Mouse (Mus musculus) T-helper 1 cell (primary cell): ENCODE measurements around the gene Ccn2.

Experiments
- in situ Hi-C: fragments of 300-600 bp; cut with MboI, MseI; formaldehyde crosslinking; loops from one replicate; pipeline ENCODE4 v1.15.1; 2025; ENCODE audit warnings: high pct_unique_total_duplicates

The Ccn2 gene

GRCm38 (mm10) chr10:24603035-24603434, 7.8 kb downstream of the Ccn2 start:
- in situ Hi-C loops: no loop called here

GRCm38 (mm10) chr10:24603727-24604126, 8.5 kb downstream of the Ccn2 start:
- in situ Hi-C loops: no loop called here

DNA sequence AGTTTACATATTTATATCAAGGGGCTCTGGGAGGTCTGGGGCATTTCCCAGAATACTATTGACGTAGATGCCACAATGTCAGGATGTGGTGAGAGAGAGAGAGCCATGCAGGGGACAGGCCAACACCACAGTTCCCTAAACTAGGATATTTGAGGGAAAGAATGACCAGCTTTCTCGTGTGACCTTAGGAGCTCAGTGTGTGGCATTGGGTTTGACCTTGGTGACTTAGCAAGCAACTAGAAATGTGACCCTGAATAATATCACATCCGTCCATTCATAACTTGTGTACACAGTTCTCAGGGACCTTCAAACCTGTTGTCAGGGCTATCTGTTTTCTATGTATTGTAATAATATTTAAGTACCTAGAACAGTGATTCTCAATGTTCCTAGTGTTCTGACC, 13.9 kb downstream of the Ccn2 start:
- in situ Hi-C loops: no loop called here

DNA sequence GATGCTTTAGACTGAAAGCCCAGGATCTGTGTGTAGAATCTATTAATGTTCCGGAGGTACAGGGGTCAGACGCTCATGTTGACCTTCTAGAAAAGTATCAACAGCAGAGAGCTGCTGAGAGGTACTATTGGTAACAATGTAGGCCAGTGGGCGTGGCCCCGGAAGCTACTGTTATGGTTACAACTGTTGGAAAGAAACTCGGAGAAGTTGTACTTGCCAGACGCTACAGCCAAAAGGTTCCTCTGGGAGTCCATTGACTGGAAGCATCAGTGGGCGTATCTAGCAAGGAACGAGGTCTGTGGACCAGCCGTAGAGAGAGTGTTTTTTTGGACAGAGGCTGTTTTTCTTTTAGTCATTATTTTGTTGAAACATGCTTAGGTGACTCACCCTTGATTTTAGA, 14.5 kb downstream of the Ccn2 start:
- in situ Hi-C loops: loop anchor here (10.0 kb wide), 1 partner anchor 1655 kb away; no protein-coding TSS in a partner anchor

DNA sequence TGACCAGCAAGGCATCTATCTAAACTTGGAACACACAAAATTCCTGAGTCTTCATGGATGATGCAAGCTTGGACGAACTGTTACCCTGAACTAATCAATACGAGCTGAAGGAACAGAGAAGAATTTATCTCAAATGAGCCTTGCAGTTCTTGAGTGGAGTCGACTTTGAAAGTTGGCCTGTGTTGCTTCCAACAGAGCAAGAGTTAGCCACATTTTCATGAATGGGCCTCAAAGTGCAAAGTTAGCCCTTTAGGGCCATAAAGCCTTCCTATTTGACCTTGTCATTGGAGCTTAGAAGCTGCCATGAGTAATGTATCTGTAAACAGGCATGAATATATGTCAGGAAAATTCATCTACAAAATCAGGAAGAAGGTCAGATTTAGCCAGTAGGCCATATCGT, 19.5 kb downstream of the Ccn2 start:
- in situ Hi-C loops: loop anchor here (10.0 kb wide), 1 partner anchor 1650 kb away; no protein-coding TSS in a partner anchor

- in situ Hi-C loops: loop anchor here (10.0 kb wide), 1 partner anchor 1649 kb away; no protein-coding TSS in a partner anchor
Measured at GRCm38 (mm10) chr10:24615799-24616198, 20.6 kb downstream of the Ccn2 start.

DNA sequence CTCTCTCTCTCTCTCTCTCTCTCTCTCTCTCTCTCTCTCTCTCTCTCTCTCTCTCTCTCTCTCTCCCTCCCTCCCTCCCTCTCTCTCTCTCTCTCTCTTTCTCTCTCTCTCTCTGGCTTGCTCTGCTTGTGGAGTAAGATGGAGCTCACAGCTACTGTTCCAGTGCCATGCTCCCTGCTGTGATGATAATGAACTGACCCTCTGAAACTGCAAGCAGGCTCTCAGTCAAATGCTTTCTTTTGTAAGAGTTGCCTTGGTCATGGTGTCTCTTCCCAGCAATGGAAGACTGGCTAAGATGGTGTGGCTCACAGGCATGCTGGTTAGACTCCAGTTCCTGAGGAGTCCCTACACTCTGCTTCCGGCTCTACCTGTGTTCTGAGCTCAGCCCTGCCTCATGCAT, 21.3 kb downstream of the Ccn2 start:
- in situ Hi-C loops: loop anchor here (10.0 kb wide), 1 partner anchor 1648 kb away; no protein-coding TSS in a partner anchor

DNA sequence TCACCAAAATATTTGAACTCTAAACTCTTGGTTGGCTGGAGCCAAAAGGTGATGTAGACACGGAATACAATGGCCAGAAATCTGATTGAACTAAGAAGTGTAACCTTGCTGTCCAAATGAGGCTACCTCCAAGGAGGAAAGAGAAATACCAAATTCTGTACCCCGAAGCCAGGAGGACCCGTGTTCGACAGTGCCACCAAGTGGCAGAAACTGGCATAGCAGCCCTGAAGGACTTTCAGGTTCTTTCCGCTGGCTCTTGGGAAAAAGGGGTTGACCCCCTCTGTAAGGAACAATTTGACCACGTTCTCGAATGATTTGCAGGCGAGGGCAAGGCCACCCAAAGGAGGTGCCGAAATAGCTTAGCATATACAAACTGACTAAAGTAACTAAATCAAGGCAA, 26.3 kb downstream of the Ccn2 start:
- in situ Hi-C loops: loop anchor here (10.0 kb wide), 1 partner anchor 217 kb away; no protein-coding TSS in a partner anchor

- in situ Hi-C loops: loop anchor here (10.0 kb wide), 1 partner anchor 218 kb away; no protein-coding TSS in a partner anchor
Measured at GRCm38 (mm10) chr10:24622586-24622985, 27.3 kb downstream of the Ccn2 start.

DNA sequence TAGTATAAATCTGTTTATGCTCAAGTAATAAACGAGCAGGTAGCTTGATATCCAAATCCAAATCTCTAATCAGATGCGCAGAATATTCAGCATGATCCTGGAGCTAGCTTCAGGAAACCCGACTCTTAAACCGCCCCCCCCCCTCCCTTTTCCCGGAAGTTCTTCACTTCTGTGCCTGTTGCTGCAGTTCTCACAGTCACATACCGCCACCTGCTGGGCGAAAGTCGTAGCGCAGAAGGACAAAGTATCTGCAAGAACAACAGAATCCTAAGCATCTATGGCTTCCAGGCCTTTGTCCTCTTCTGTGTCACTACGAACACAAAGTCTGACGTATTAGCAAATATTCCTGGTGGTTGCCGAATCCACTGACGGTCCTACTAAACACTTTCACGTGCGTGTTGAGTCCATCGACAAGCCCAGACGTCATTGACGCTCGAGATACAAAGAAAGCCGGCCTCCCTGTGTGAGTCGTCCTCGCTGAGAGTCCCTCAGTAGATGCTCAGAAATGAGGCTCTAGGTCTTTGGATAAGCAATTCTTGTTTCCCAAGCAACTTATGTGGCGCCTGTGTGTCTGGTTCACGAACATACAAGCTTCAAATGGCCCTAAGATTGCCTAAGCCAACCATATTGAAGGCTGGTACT, 29.9 kb downstream of the Ccn2 start:
- in situ Hi-C loops: loop anchor here (10.0 kb wide), 1 partner anchor 220 kb away; no protein-coding TSS in a partner anchor

- in situ Hi-C loops: loop anchor here (10.0 kb wide), 1 partner anchor 222 kb away; no protein-coding TSS in a partner anchor
Measured at GRCm38 (mm10) chr10:24627262-24627661, 32.0 kb downstream of the Ccn2 start.

DNA sequence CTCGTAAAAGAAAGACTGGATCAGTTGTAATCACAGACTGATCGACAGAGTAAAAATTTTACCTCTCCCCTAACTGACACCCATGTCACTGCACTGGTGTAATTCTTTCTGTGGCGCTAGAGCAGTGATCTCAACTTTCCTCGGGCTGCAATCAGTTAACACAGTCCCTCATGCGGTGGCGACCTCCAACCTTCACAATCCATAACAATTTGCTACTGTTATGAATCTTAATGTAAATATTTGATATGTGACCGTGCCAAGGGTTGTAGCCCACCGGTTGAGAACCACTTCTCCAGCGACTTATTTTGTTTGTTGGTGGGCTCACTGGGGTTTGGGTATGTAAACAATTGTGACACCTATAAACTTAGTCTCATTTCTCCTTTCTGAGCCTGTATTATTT, 33.2 kb downstream of the Ccn2 start:
- in situ Hi-C loops: loop anchor here (10.0 kb wide), 1 partner anchor 224 kb away; no protein-coding TSS in a partner anchor

DNA sequence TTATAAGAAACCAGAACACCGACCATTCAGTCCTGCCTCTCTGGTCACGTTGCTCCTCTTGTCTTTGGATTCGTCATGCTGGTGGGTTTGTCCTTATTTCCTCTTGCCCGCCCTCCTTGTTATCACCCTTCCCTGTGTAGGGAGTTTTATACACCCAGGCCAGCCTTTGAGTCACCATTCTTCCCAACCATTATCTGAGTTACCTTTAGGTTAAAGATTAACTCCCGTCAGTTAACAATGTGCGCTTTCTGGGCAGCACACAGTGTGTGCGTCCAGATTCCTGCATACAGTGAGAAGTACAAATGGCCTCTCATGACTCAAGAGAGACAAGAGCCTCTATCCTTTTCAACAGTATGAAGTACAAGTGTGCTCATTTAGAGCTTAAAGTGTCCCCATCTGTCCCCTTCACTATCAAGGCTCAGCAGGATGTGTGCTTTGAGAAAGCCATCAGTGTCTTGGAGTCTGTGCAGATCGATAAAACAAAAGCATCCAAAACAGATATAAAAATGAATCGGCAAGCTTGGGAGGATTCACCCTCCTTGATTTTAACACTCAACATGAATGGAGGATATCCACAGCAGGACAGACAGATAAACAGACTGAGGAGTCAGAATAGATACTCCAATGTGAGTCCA, 34.0 kb downstream of the Ccn2 start:
- in situ Hi-C loops: loop anchor here (10.0 kb wide), 1 partner anchor 224 kb away; no protein-coding TSS in a partner anchor

DNA sequence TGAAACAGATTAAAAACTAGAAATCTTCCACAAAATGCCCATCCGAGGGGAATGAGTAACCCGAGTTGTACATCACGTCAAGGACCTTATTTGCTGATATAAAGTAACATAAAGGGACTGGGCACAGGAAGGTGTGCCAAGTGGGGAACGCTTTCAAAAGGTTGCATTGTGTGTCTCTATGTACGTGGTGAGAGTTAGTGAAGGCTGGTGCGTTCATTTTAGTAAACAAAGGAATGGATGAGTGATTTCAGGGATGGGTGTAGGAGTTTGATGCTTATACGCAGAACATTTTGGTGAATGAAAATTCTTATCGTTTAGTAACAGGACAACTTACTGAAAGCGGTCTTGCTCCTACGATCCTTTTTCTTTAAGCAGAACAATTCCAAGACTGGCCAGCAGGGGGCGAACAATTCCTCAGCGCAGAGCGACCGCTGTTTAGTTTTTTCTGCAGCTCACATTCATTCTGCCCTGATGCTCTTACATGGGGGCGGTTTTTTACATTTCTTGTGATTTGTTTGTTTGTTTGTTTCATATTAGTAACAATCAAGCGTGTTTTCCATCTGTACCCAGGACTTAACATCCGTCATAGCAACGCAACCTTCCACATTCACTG, 35.3 kb downstream of the Ccn2 start:
- in situ Hi-C loops: loop anchor here (10.0 kb wide), 1 partner anchor 764 kb away; no protein-coding TSS in a partner anchor

DNA sequence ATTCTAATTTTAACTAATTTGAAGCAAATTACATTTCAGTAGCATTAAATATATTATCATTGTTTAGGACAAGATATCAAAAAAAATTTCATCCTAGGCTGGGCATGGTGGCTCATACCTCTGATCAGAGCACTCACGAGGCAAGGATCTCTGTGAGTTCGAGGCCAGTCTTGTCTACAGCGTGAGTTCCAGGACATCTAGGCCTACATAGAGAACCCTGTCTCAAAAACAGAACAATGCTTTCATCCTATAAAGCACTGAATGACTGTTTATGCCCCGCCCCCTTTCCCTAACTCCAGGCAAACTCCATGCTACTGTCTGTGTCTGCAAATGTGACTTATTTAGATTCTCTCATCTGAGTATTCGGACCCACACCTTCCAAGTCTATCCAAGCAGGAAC, 35.9 kb downstream of the Ccn2 start:
- in situ Hi-C loops: loop anchor here (10.0 kb wide), 1 partner anchor 764 kb away; no protein-coding TSS in a partner anchor

- in situ Hi-C loops: loop anchor here (10.0 kb wide), 1 partner anchor 761 kb away; no protein-coding TSS in a partner anchor
Measured at GRCm38 (mm10) chr10:24634288-24634687, 39.0 kb downstream of the Ccn2 start.

DNA sequence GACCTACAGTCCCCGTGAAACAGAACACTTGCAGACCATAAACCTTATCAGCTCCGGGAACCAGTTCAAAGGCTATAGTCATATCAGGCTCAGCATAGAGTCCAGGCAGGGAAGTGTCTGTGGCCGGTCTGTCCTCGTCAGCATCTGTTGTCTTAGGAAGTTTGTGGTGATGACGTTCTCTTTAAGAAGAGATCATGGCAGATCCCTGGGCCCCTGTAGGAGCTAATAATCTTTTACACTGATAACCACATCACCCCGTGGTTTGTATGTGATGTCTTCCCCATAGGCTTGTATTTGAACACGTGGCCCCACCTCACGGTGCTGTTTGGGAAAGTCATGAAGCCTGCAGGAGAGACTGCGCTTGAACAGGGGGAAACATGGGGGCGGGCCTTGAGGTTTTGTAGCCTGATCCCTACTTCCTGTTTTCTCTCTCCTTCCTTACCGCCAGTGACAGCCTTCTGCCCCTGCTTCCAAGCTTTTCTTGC, 40.1 kb downstream of the Ccn2 start:
- in situ Hi-C loops: loop anchor here (10.0 kb wide), 1 partner anchor 759 kb away; no protein-coding TSS in a partner anchor

GRCm38 (mm10) chr10:24635884-24636283, 40.6 kb downstream of the Ccn2 start:
- in situ Hi-C loops: loop anchor here (10.0 kb wide), 1 partner anchor 759 kb away; no protein-coding TSS in a partner anchor

DNA sequence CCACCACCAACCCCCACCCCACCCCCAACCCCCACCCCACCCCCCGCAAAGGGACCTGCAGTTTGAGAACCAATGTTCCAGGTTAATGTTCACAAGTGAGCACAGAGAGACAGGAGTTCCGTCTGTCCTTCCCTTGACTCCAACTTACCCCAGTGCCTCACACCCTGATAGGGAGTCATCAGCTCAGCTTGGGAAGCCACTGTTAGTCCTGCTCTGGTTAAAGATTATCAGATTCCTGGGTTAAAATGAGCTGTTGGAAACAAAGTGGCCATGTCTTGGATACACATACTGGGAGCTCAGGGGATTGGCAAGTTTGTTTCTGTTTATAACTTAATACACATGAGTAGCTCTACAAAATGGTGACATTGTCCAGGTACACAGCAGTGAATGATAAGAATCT, 41.7 kb downstream of the Ccn2 start:
- in situ Hi-C loops: loop anchor here (10.0 kb wide), 1 partner anchor 758 kb away; no protein-coding TSS in a partner anchor

DNA sequence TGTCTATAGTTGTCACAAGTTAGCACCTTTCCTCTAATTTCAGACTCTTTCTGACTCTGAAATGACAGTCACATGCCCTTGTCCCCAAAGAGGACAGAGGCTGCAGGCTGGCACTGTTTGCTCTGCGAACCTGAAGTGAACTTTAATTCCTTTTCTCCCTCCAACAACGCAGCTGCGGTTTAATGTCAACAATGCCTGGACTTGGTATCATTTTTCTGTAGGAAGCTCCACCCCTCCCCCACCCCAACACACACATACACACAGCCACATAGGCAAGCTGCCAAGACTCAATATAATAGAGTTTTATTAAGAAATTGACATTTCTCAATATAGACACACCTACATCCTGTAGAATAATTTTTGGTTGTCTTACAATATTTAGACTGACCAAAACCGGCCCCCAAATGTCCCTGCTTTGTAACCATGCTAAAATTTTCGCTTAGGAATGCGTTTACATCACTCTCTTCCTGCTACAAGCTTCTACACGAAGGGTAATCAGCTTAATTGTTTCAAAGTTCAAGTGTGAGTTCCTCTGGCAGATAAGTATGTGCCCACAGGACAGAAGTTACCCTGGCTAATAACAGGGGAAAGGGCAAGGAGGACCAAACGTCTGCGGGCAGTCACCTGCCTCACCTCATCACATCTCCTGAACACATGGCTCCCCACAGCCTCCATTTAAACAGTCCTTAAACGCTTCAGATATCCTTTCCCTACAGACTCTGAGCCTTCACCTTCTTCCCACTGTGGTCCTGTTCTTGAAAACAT, 43.2 kb downstream of the Ccn2 start:
- in situ Hi-C loops: loop anchor here (10.0 kb wide), 1 partner anchor 756 kb away; no protein-coding TSS in a partner anchor

DNA sequence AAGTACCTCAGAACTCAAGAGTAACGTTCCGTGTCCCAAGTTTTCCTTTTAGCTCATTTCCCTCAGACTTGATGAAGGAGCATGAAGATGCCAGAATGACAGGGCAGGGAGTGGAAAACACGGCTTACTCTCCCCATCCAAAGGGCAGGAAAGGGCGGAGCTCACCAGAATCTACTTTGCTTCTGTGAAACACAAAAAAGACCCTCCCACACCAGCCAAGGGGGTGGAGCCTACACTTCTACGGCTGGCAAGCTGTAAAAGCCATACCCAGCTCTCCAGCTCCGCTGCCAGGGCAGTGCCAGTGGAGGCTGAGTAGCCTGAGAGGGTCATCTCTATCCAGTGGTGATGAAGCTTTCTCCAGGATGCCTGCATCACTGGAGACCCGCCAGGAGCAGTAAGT, 44.4 kb downstream of the Ccn2 start:
- in situ Hi-C loops: loop anchor here (10.0 kb wide), 1 partner anchor 755 kb away; no protein-coding TSS in a partner anchor
